Mouse (Mus musculus): ENCODE measurements around the gene Ankrd55. TPM values are rescaled to one million over a fixed set of nuclear protein-coding genes. Genes with fewer than 3 reads are reported as not detected.

Ankrd55 gene
- polyA plus RNA-seq, 1 experiment: not detected

GRCm38 (mm10) chr13:112318124-112318523 lies 29.9 kb downstream of the Ankrd55 start:
- Histone ChIP-seq H3K4me1 (ENCODE audit: control insufficient read depth, insufficient read depth, insufficient read length, low read length) (no peaks in the 10 kb centered on the region), H3K4me3 (ENCODE audit: insufficient read depth, low read depth, low read length) (no peak overlapping the region), H3K27ac (replicated peaks; ENCODE audit: low read depth, low read length) (no peak overlapping the region)

- no peak overlapping the region for H3K4me3 ChIP-seq (ENCODE audit: insufficient read depth, low read depth, low read length)
- peaks cover 8% of the 10 kb centered on the region for H3K4me1 ChIP-seq (ENCODE audit: control insufficient read depth, insufficient read depth, insufficient read length, low read length)
- H3K27ac ChIP-seq (replicated peaks; ENCODE audit: low read depth, low read length): no peak overlapping the region
These were observed 35.5 kb downstream of the Ankrd55 start for GRCm38 (mm10) chr13:112323591-112324266.

- Histone ChIP-seq H3K27ac (replicated peaks; ENCODE audit: low read depth, low read length) (no peak overlapping the region), H3K4me3 (ENCODE audit: insufficient read depth, low read depth, low read length) (no peak overlapping the region), H3K4me1 (ENCODE audit: control insufficient read depth, insufficient read depth, insufficient read length, low read length) (peaks cover 8% of the 10 kb centered on the region)
These were observed 36.9 kb downstream of the Ankrd55 start for GRCm38 (mm10) chr13:112325126-112325525.

GRCm38 (mm10) chr13:112326403-112326802 lies 38.2 kb downstream of the Ankrd55 start:
- peaks cover 8% of the 10 kb centered on the region for H3K4me1 ChIP-seq (ENCODE audit: control insufficient read depth, insufficient read depth, insufficient read length, low read length)
- H3K27ac ChIP-seq (replicated peaks; ENCODE audit: low read depth, low read length): no peak overlapping the region
- H3K4me3 ChIP-seq (ENCODE audit: insufficient read depth, low read depth, low read length): no peak overlapping the region

- Histone ChIP-seq H3K4me1 (ENCODE audit: control insufficient read depth, insufficient read depth, insufficient read length, low read length) (peaks cover 8% of the 10 kb centered on the region), H3K27ac (replicated peaks; ENCODE audit: low read depth, low read length) (no peak overlapping the region), H3K4me3 (ENCODE audit: insufficient read depth, low read depth, low read length) (no peak overlapping the region)
These were observed 38.7 kb downstream of the Ankrd55 start for GRCm38 (mm10) chr13:112326977-112327376.

GRCm38 (mm10) chr13:112327511-112327910 lies 39.3 kb downstream of the Ankrd55 start:
- H3K4me1 ChIP-seq (ENCODE audit: control insufficient read depth, insufficient read depth, insufficient read length, low read length): peaks cover 8% of the 10 kb centered on the region
- no peak overlapping the region for H3K27ac ChIP-seq (replicated peaks; ENCODE audit: low read depth, low read length)
- H3K4me3 ChIP-seq (ENCODE audit: insufficient read depth, low read depth, low read length): no peak overlapping the region

- H3K27ac ChIP-seq (replicated peaks; ENCODE audit: low read depth, low read length): no peak overlapping the region
- H3K4me3 ChIP-seq (ENCODE audit: insufficient read depth, low read depth, low read length): no peak overlapping the region
These were observed 42.0 kb downstream of the Ankrd55 start for GRCm38 (mm10) chr13:112330257-112330656.

GRCm38 (mm10) chr13:112330919-112331681 lies 42.8 kb downstream of the Ankrd55 start:
- peaks cover 5% of the 10 kb centered on the region; the same call in 1 of the 2 replicates for H3K4me1 ChIP-seq (ENCODE audit: control insufficient read depth, insufficient read depth, insufficient read length, low read length)
- H3K4me3 ChIP-seq (ENCODE audit: insufficient read depth, low read depth, low read length): no peak overlapping the region
- no peak overlapping the region for H3K27ac ChIP-seq (replicated peaks; ENCODE audit: low read depth, low read length)

More at GRCm38 (mm10) chr13:112330257-112330656, 42.0 kb downstream of the Ankrd55 start:
- H3K4me1 ChIP-seq (ENCODE audit: control insufficient read depth, insufficient read depth, insufficient read length, low read length): peaks cover 5% of the 10 kb centered on the region; the same call in 1 of the 2 replicates

GRCm38 (mm10) chr13:112331682-112332061 lies 43.4 kb downstream of the Ankrd55 start:
- Histone ChIP-seq H3K4me1 (ENCODE audit: control insufficient read depth, insufficient read depth, insufficient read length, low read length) (peaks cover 5% of the 10 kb centered on the region; the same call in 1 of the 2 replicates), H3K27ac (replicated peaks; ENCODE audit: low read depth, low read length) (no peak overlapping the region), H3K4me3 (ENCODE audit: insufficient read depth, low read depth, low read length) (no peak overlapping the region)

- Histone ChIP-seq H3K4me1 (ENCODE audit: control insufficient read depth, insufficient read depth, insufficient read length, low read length) (no peaks in the 10 kb centered on the region), H3K4me3 (ENCODE audit: insufficient read depth, low read depth, low read length) (no peak overlapping the region), H3K27ac (replicated peaks; ENCODE audit: low read depth, low read length) (no peak overlapping the region)
These were observed 47.3 kb downstream of the Ankrd55 start for GRCm38 (mm10) chr13:112335531-112335930.

GRCm38 (mm10) chr13:112337146-112337545 lies 48.9 kb downstream of the Ankrd55 start:
- Histone ChIP-seq H3K27ac (replicated peaks; ENCODE audit: low read depth, low read length) (no peak overlapping the region), H3K4me1 (ENCODE audit: control insufficient read depth, insufficient read depth, insufficient read length, low read length) (no peaks in the 10 kb centered on the region), H3K4me3 (ENCODE audit: insufficient read depth, low read depth, low read length) (no peak overlapping the region)

- H3K4me3 ChIP-seq (ENCODE audit: insufficient read depth, low read depth, low read length): no peak overlapping the region
- H3K4me1 ChIP-seq (ENCODE audit: control insufficient read depth, insufficient read depth, insufficient read length, low read length): 0 out of 2 replicates have a peak, but pooled peaks cover 2% of the 10 kb centered on the region
- H3K27ac ChIP-seq (replicated peaks; ENCODE audit: low read depth, low read length): no peak overlapping the region
These were observed 52.0 kb downstream of the Ankrd55 start for GRCm38 (mm10) chr13:112340205-112340604.

- H3K4me3 ChIP-seq (ENCODE audit: insufficient read depth, low read depth, low read length): no peak overlapping the region
- no peak overlapping the region for H3K27ac ChIP-seq (replicated peaks; ENCODE audit: low read depth, low read length)
- H3K4me1 ChIP-seq (ENCODE audit: control insufficient read depth, insufficient read depth, insufficient read length, low read length): 0 out of 2 replicates have a peak, but pooled peaks cover 2% of the 10 kb centered on the region
These were observed 52.5 kb downstream of the Ankrd55 start for GRCm38 (mm10) chr13:112340761-112341160.

- H3K4me1 ChIP-seq (ENCODE audit: control insufficient read depth, insufficient read depth, insufficient read length, low read length): 0 out of 2 replicates have a peak, but pooled peaks cover 2% of the 10 kb centered on the region
- H3K27ac ChIP-seq (replicated peaks; ENCODE audit: low read depth, low read length): no peak overlapping the region
- no peak overlapping the region for H3K4me3 ChIP-seq (ENCODE audit: insufficient read depth, low read depth, low read length)
These were observed 54.8 kb downstream of the Ankrd55 start for GRCm38 (mm10) chr13:112342971-112343627.

GRCm38 (mm10) chr13:112343628-112344009 lies 55.4 kb downstream of the Ankrd55 start:
- Histone ChIP-seq H3K27ac (replicated peaks; ENCODE audit: low read depth, low read length) (no peak overlapping the region), H3K4me3 (ENCODE audit: insufficient read depth, low read depth, low read length) (no peak overlapping the region), H3K4me1 (ENCODE audit: control insufficient read depth, insufficient read depth, insufficient read length, low read length) (0 out of 2 replicates have a peak, but pooled peaks cover 2% of the 10 kb centered on the region)
